Mouse (Mus musculus): Measurements from ENCODE around the gene Tmcc2. TPM values are rescaled to one million over a fixed set of nuclear protein-coding genes. Genes with fewer than 3 reads are reported as not detected.

The Tmcc2 gene
- polyA plus RNA-seq (2012; rRNA removed) (18.0 and 24.2 TPM in 2 replicates), polyA plus RNA-seq (2014; fragmentation: Nextera tagmentation; extraction: Ambion mirVana) (9.1 and 9.3 TPM in 2 replicates)

- DNase-seq (ENCODE audit: low spot score) (no peak), ATAC-seq (ENCODE audit: low FRiP score, low read depth) (peak; percentile 7)
- H3K27ac ChIP-seq (replicated peaks; ENCODE audit: low read depth, low read length), result peak within 1 kb of the TSS; percentile 77
- peak within 1 kb of the TSS; percentile 79 for H3K4me3 ChIP-seq (replicated peaks; ENCODE audit: low read length)
- peaks cover 32% of the 10 kb centered on the region for H3K4me1 ChIP-seq (ENCODE audit: control insufficient read depth, insufficient read depth, low read length)
- H3K4me2 ChIP-seq (replicated peaks; ENCODE audit: low read depth, low read length, severe bottlenecking), result peak within 1 kb of the TSS; percentile 92
- no peaks in the 10 kb centered on the region for H3K27me3 ChIP-seq (ENCODE audit: control insufficient read depth, insufficient read depth, low read length)
- no peaks in the 10 kb centered on the region for H3K36me3 ChIP-seq (ENCODE audit: control insufficient read depth, insufficient read depth, low read length)
- H3K9ac ChIP-seq (ENCODE audit: low read depth, low read length, severe bottlenecking), result peak within 1 kb of the TSS; percentile 92
- WGBS, result under 1% methylated on average over 38 of the region's 50 CpGs
- no peaks in the 10 kb centered on the region for H3K9me3 ChIP-seq (ENCODE audit: control insufficient read depth, low read length)
- TF ChIP-seq POLR2A (IDR thresholded peaks at IDR 0.05; ENCODE audit: borderline replicate concordance, extremely low read depth, insufficient read depth, insufficient read length), result no peak
Observed at GRCm38 (mm10) chr1:132390691-132391579, at the start of gene Tmcc2. Gene Tmcc2, minus strand, starts transcription at chr1:132391281.

DNA sequence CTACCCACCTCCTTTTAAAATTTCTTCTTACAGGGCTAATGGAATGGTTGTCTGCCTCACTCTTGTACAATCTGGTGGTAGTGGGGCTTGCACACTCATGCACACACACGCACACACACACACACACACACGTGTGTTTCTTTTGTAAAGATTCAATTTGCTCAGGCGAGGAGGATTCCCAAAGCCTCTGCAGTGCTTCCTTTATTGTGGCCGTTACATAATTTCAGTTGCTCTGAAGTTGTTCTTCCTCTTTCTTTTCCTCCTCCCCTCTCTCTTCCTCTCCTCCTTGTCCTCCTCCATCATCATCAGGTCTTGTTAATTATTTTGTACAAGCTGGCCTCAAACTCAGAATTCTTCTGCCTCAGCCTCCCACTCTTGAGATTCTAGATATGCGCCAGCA is 46.3 kb upstream of the Tmcc2 start:
- DNase-seq (ENCODE audit: low spot score), result no peak
- Histone ChIP-seq H3K27me3 (ENCODE audit: control insufficient read depth, insufficient read depth, low read length) (no peaks in the 10 kb centered on the region), H3K9me3 (ENCODE audit: control insufficient read depth, low read length) (no peaks in the 10 kb centered on the region), H3K4me3 (replicated peaks; ENCODE audit: low read length) (no peak overlapping the region), H3K36me3 (ENCODE audit: control insufficient read depth, insufficient read depth, low read length) (peaks cover 60% of the 10 kb centered on the region), H3K4me1 (ENCODE audit: control insufficient read depth, insufficient read depth, low read length) (no peaks in the 10 kb centered on the region), H3K9ac (ENCODE audit: low read depth, low read length, severe bottlenecking) (no peak overlapping the region), H3K4me2 (replicated peaks; ENCODE audit: low read depth, low read length, severe bottlenecking) (no peak overlapping the region), H3K27ac (replicated peaks; ENCODE audit: low read depth, low read length) (no peak overlapping the region)
- WGBS, result 85% methylated on average over 5 of the region's 5 CpGs
- no peak for TF ChIP-seq POLR2A (IDR thresholded peaks at IDR 0.05; ENCODE audit: borderline replicate concordance, extremely low read depth, insufficient read depth, insufficient read length)
- no peak for ATAC-seq (ENCODE audit: low FRiP score, low read depth)

GRCm38 (mm10) chr1:132436960-132437359 is 45.9 kb upstream of the Tmcc2 start:
- no peaks in the 10 kb centered on the region for H3K27me3 ChIP-seq (ENCODE audit: control insufficient read depth, insufficient read depth, low read length)
- ATAC-seq (ENCODE audit: low FRiP score, low read depth) (no peak), DNase-seq (ENCODE audit: low spot score) (no peak)
- H3K4me3 ChIP-seq (replicated peaks; ENCODE audit: low read length), result no peak overlapping the region
- no peak for TF ChIP-seq POLR2A (IDR thresholded peaks at IDR 0.05; ENCODE audit: borderline replicate concordance, extremely low read depth, insufficient read depth, insufficient read length)
- no peak overlapping the region for H3K9ac ChIP-seq (ENCODE audit: low read depth, low read length, severe bottlenecking)
- H3K9me3 ChIP-seq (ENCODE audit: control insufficient read depth, low read length), result no peaks in the 10 kb centered on the region
- H3K27ac ChIP-seq (replicated peaks; ENCODE audit: low read depth, low read length), result no peak overlapping the region
- H3K4me1 ChIP-seq (ENCODE audit: control insufficient read depth, insufficient read depth, low read length), result 0 out of 2 replicates have a peak, but pooled peaks cover under 1% of the 10 kb centered on the region
- 50% methylated on average over 1 of the region's 1 CpGs for WGBS
- H3K36me3 ChIP-seq (ENCODE audit: control insufficient read depth, insufficient read depth, low read length), result peaks cover 56% of the 10 kb centered on the region
- H3K4me2 ChIP-seq (replicated peaks; ENCODE audit: low read depth, low read length, severe bottlenecking), result no peak overlapping the region

GRCm38 (mm10) chr1:132436320-132436958 is 45.4 kb upstream of the Tmcc2 start:
- no peaks in the 10 kb centered on the region for H3K9me3 ChIP-seq (ENCODE audit: control insufficient read depth, low read length)
- H3K4me1 ChIP-seq (ENCODE audit: control insufficient read depth, insufficient read depth, low read length), result 0 out of 2 replicates have a peak, but pooled peaks cover 3% of the 10 kb centered on the region
- ATAC-seq (ENCODE audit: low FRiP score, low read depth), result no peak
- no peak for DNase-seq (ENCODE audit: low spot score)
- no peak for TF ChIP-seq POLR2A (IDR thresholded peaks at IDR 0.05; ENCODE audit: borderline replicate concordance, extremely low read depth, insufficient read depth, insufficient read length)
- H3K4me3 ChIP-seq (replicated peaks; ENCODE audit: low read length), result no peak overlapping the region
- no peaks in the 10 kb centered on the region for H3K27me3 ChIP-seq (ENCODE audit: control insufficient read depth, insufficient read depth, low read length)
- no peak overlapping the region for H3K9ac ChIP-seq (ENCODE audit: low read depth, low read length, severe bottlenecking)
- H3K27ac ChIP-seq (replicated peaks; ENCODE audit: low read depth, low read length), result no peak overlapping the region
- peaks cover 50% of the 10 kb centered on the region for H3K36me3 ChIP-seq (ENCODE audit: control insufficient read depth, insufficient read depth, low read length)
- no peak overlapping the region for H3K4me2 ChIP-seq (replicated peaks; ENCODE audit: low read depth, low read length, severe bottlenecking)
- WGBS, result 73% methylated on average over 4 of the region's 4 CpGs

GRCm38 (mm10) chr1:132434032-132434431 is 43.0 kb upstream of the Tmcc2 start:
- Histone ChIP-seq H3K9ac (ENCODE audit: low read depth, low read length, severe bottlenecking) (no peak overlapping the region), H3K27me3 (ENCODE audit: control insufficient read depth, insufficient read depth, low read length) (no peaks in the 10 kb centered on the region), H3K4me1 (ENCODE audit: control insufficient read depth, insufficient read depth, low read length) (0 out of 2 replicates have a peak, but pooled peaks cover 3% of the 10 kb centered on the region), H3K36me3 (ENCODE audit: control insufficient read depth, insufficient read depth, low read length) (peaks cover 36% of the 10 kb centered on the region), H3K9me3 (ENCODE audit: control insufficient read depth, low read length) (no peaks in the 10 kb centered on the region), H3K27ac (replicated peaks; ENCODE audit: low read depth, low read length) (no peak overlapping the region), H3K4me2 (replicated peaks; ENCODE audit: low read depth, low read length, severe bottlenecking) (no peak overlapping the region), H3K4me3 (replicated peaks; ENCODE audit: low read length) (no peak overlapping the region)
- ATAC-seq (ENCODE audit: low FRiP score, low read depth) (no peak), DNase-seq (ENCODE audit: low spot score) (no peak)
- TF ChIP-seq POLR2A (IDR thresholded peaks at IDR 0.05; ENCODE audit: borderline replicate concordance, extremely low read depth, insufficient read depth, insufficient read length), result no peak
- 86% methylated on average over 12 of the region's 12 CpGs for whole genome bisulfite sequencing

All from limb, embryonic 14.5 days (tissue).